Mouse (Mus musculus): Measurements from ENCODE around the gene Fli1.

GRCm38 (mm10) chr9:32500063-32500462 is 42.6 kb downstream of the Fli1 start:
- TF ChIP-seq CTCF (IDR thresholded peaks at IDR 0.05; ENCODE audit: low read depth) (no peak), EP300 (IDR thresholded peaks at IDR 0.05; ENCODE audit: low read depth) (no peak)

Data from liver, embryonic 14.5 days (tissue).